Mouse (Mus musculus): ENCODE data around the gene Dglucy. TPM values are rescaled to one million over a fixed set of nuclear protein-coding genes. Genes with fewer than 3 reads are reported as not detected.

Dglucy gene
- polyA plus RNA-seq, 1 experiment = not detected

GRCm38 (mm10) chr12:100757427-100757826 lies 21.4 kb upstream of the Dglucy start:
- TF ChIP-seq GATA1 (IDR thresholded peaks at IDR 0.05; ENCODE audit: low read length) = no peak
- no peak for TF ChIP-seq TAL1 (IDR thresholded peaks at IDR 0.05; ENCODE audit: low read length)
- no peaks in the 10 kb centered on the region for H3K9me3 ChIP-seq (ENCODE audit: control insufficient read depth, low read length)
- H3K4me1 ChIP-seq (ENCODE audit: control insufficient read depth) = no peaks in the 10 kb centered on the region
- no peak overlapping the region for H3K4me3 ChIP-seq (replicated peaks)
- no peaks in the 10 kb centered on the region for H3K27me3 ChIP-seq (ENCODE audit: control insufficient read depth)
- no peaks in the 10 kb centered on the region for H3K36me3 ChIP-seq (ENCODE audit: control insufficient read depth)

DNA sequence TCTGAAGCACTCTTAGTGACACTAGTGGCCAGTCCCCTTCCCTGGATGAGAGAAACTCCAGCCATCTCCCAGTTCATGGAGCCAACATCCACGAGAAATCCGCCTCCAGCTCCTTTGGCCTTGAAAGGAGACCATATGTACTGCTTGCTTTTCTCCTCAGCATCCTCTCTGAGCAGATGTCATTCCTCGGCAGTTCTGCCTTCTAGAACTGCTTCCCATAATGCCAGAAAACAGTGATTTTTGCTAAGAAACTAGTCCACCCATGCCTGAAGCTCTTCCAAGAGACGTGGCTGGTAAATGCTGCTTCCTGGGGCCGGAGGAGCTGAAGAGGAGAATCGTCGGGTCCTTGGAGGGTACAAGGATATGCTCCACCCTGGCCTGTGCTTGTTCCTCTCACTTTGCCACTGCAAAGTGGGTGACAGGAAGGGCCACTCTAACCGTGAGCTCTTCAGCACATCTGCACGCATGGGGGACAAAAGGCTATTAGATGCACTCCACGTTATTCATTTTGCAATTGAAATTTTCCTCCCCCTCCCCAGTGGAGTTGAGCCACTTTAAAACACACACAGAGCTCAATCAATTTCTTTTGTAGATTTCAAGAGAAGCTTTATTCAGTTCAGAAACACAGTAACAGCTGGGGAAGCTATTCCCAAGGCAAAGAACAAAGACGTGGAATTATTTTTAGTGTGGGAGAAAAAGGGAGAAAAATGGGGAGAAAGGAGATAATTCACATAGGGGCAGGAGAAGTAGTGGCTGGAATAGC lies 16.0 kb upstream of the Dglucy start:
- no peak overlapping the region for H3K4me3 ChIP-seq (replicated peaks)
- H3K4me1 ChIP-seq (ENCODE audit: control insufficient read depth) = peaks cover 2% of the 10 kb centered on the region; the same call in 1 of the 2 replicates
- no peak for TF ChIP-seq GATA1 (IDR thresholded peaks at IDR 0.05; ENCODE audit: low read length)
- TF ChIP-seq TAL1 (IDR thresholded peaks at IDR 0.05; ENCODE audit: low read length) = no peak
- H3K9me3 ChIP-seq (ENCODE audit: control insufficient read depth, low read length) = no peaks in the 10 kb centered on the region
- no peaks in the 10 kb centered on the region for H3K36me3 ChIP-seq (ENCODE audit: control insufficient read depth)
- no peaks in the 10 kb centered on the region for H3K27me3 ChIP-seq (ENCODE audit: control insufficient read depth)

DNA sequence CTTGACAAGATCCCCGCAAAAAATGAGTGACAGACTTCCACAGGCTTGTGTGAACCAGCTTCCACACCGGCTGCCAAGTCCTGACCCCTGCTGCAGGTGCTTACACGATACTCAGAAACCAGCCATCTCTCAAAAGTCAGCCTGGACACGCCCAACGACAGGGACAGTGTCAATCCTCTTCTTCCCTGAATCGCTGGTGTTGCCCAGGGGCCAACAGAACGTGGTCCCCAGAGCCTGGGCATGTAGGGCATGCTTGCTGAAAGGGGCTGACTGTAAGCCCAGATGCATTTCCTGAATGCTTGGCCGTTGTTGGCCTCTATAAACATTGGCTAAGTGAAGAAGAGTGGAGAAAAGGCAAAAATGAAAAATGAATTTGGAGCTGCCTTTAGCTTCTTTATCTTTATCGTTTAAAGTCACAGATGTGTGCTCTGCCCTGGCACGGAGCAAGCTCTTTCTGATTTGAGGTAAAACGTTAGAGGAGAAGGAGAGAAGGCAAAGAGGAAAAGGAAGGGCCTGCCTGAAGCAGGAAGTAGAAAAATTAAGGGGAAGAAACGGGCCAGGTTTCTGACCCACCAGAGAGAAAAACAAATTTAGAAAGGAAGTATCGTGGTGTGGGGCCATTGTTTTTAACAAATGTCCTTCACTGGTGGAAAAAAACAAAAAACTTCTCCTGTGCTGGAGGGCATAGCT lies 14.4 kb upstream of the Dglucy start:
- TF ChIP-seq TAL1 (IDR thresholded peaks at IDR 0.05; ENCODE audit: low read length) (no peak), GATA1 (IDR thresholded peaks at IDR 0.05; ENCODE audit: low read length) (no peak)
- no peaks in the 10 kb centered on the region for H3K27me3 ChIP-seq (ENCODE audit: control insufficient read depth)
- peaks cover 2% of the 10 kb centered on the region; the same call in 1 of the 2 replicates for H3K4me1 ChIP-seq (ENCODE audit: control insufficient read depth)
- H3K36me3 ChIP-seq (ENCODE audit: control insufficient read depth) = no peaks in the 10 kb centered on the region
- H3K9me3 ChIP-seq (ENCODE audit: control insufficient read depth, low read length) = no peaks in the 10 kb centered on the region
- no peak overlapping the region for H3K4me3 ChIP-seq (replicated peaks)

- Histone ChIP-seq H3K36me3 (ENCODE audit: control insufficient read depth) (no peaks in the 10 kb centered on the region), H3K9me3 (ENCODE audit: control insufficient read depth, low read length) (no peaks in the 10 kb centered on the region), H3K4me3 (replicated peaks) (no peak overlapping the region), H3K4me1 (ENCODE audit: control insufficient read depth) (no peaks in the 10 kb centered on the region), H3K27me3 (ENCODE audit: control insufficient read depth) (no peaks in the 10 kb centered on the region)
- no peak for TF ChIP-seq TAL1 (IDR thresholded peaks at IDR 0.05; ENCODE audit: low read length)
- TF ChIP-seq GATA1 (IDR thresholded peaks at IDR 0.05; ENCODE audit: low read length) = no peak
Measured at GRCm38 (mm10) chr12:100769871-100770270, 9.0 kb upstream of the Dglucy start.

DNA sequence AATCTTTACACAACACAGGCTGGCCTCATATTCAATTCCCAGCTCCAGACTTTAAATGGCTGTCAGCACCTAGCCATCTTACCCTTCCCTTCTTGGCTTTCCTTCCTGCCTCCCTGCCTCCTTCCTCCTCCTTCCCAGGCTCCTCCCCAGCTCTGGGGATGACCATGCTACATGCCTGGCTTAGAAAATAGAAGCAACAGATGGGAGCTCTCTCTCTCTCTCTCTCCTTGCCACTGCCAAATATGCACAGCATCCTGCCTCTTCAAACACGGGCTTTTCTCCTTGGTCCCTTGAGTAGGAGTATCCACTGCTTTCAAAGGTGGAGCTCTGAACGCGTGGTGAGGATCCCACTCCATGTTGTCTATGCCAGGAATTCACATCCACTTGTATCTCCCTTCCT lies 8.1 kb upstream of the Dglucy start:
- no peaks in the 10 kb centered on the region for H3K27me3 ChIP-seq (ENCODE audit: control insufficient read depth)
- no peak for TF ChIP-seq GATA1 (IDR thresholded peaks at IDR 0.05; ENCODE audit: low read length)
- no peaks in the 10 kb centered on the region for H3K36me3 ChIP-seq (ENCODE audit: control insufficient read depth)
- H3K4me3 ChIP-seq (replicated peaks) = no peak overlapping the region
- no peaks in the 10 kb centered on the region for H3K4me1 ChIP-seq (ENCODE audit: control insufficient read depth)
- H3K9me3 ChIP-seq (ENCODE audit: control insufficient read depth, low read length) = no peaks in the 10 kb centered on the region

DNA sequence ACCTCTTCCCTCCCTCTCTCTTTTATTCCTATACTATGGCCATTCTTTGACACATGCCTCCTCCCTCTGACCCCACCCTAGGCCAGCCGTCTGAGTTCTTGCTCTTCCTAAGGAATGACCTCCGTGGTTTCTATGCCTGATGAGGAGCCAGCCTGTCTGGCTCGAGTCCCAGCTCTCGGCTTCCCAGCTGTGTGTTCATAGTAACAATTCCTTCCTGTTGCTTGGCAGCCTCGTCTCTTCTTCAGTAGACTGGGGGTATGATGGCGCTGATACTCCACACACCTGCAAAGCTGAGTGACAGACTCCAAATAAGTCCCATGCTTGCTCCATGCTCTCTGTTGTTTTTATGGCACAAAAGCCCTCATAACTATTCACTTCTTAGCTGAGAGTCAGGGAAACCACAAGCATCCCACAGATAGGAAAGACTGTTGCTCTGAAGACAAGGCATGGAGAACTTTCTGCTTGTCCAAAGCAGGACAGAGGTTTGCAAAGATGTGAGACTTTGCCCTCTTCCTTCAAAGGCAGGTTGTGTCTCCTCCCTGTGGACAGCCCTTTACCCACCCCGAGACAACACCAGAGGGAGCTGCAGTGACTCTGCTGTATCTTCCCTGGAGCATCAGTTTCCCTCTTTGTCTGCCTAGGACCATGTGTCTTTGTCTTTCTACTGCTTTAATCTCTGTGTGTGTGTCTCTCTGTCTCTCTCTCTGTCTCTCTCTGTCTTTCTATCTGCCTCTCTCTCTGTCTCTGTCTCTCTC lies 6.5 kb upstream of the Dglucy start:
- no peaks in the 10 kb centered on the region for H3K27me3 ChIP-seq (ENCODE audit: control insufficient read depth)
- TF ChIP-seq GATA1 (IDR thresholded peaks at IDR 0.05; ENCODE audit: low read length) (no peak), TAL1 (IDR thresholded peaks at IDR 0.05; ENCODE audit: low read length) (no peak)
- H3K4me3 ChIP-seq (replicated peaks) = no peak overlapping the region
- H3K9me3 ChIP-seq (ENCODE audit: control insufficient read depth, low read length) = no peaks in the 10 kb centered on the region
- no peaks in the 10 kb centered on the region for H3K4me1 ChIP-seq (ENCODE audit: control insufficient read depth)
- no peaks in the 10 kb centered on the region for H3K36me3 ChIP-seq (ENCODE audit: control insufficient read depth)

- no peaks in the 10 kb centered on the region for H3K27me3 ChIP-seq (ENCODE audit: control insufficient read depth)
- H3K9me3 ChIP-seq (ENCODE audit: control insufficient read depth, low read length) = no peaks in the 10 kb centered on the region
- no peaks in the 10 kb centered on the region for H3K36me3 ChIP-seq (ENCODE audit: control insufficient read depth)
Measured at GRCm38 (mm10) chr12:100774756-100775155, 4.1 kb upstream of the Dglucy start.

GRCm38 (mm10) chr12:100775291-100775690 lies 3.6 kb upstream of the Dglucy start:
- Histone ChIP-seq H3K9me3 (ENCODE audit: control insufficient read depth, low read length) (no peaks in the 10 kb centered on the region), H3K27me3 (ENCODE audit: control insufficient read depth) (no peaks in the 10 kb centered on the region), H3K4me1 (ENCODE audit: control insufficient read depth) (no peaks in the 10 kb centered on the region), H3K36me3 (ENCODE audit: control insufficient read depth) (no peaks in the 10 kb centered on the region), H3K4me3 (replicated peaks) (no peak overlapping the region)
- no peak for TF ChIP-seq GATA1 (IDR thresholded peaks at IDR 0.05; ENCODE audit: low read length)
- TF ChIP-seq TAL1 (IDR thresholded peaks at IDR 0.05; ENCODE audit: low read length) = no peak

More at GRCm38 (mm10) chr12:100774756-100775155, 4.1 kb upstream of the Dglucy start:
- no peak for TF ChIP-seq GATA1 (IDR thresholded peaks at IDR 0.05; ENCODE audit: low read length)
- TF ChIP-seq TAL1 (IDR thresholded peaks at IDR 0.05; ENCODE audit: low read length) = no peak
- Histone ChIP-seq H3K4me1 (ENCODE audit: control insufficient read depth) (no peaks in the 10 kb centered on the region), H3K4me3 (replicated peaks) (no peak overlapping the region)

Data from erythroblast, embryonic 14.5 days (primary cell).